In genomic region chr14:48331623-48332000, GRCm38 (mm10) we compare ENCODE assay signal across 8 mouse cellular contexts.
DNase-seq lines count a peak whose midpoint lies in the region; ATAC-seq lines count a peak whose summit lies in the region.

No protein-coding gene starts in this region.

- intact Hi-C loops in left cerebral cortex, postnatal 25 days (cut with DNase I), result no loop called here

- no peak for DNase-seq in frontal cortex, postnatal 14 days (ENCODE audit: low spot score in 2 of 2)
- DNase-seq in right cerebral cortex, adult 18-20 months, result peak; percentile 19
- DNase-seq in right cerebral cortex, postnatal 10 days (ENCODE audit: low spot score in 2 of 2), result no peak
- DNase-seq in left cerebral cortex, postnatal 25 days (ENCODE audit: low spot score in 2 of 2), result peak; percentile 19 to 65
- DNase-seq in cerebellum, postnatal 4 days (ENCODE audit: low spot score in 2 of 2), result no peak
- no peak for DNase-seq in gastrocnemius, adult 8-10 months (ENCODE audit: low spot score in 2 of 2)
- DNase-seq in cerebellum, postnatal 14 days, result no peak

- ATAC-seq in frontal cortex, adult (ENCODE audit: low TSS enrichment), result peak; percentile 82

Comparison
In these comparisons a context has a peak if more than half of its experiments do, and no peak if none do; other contexts are left out.
1. DNase-seq: peak in right cerebral cortex, adult 18-20 months (single experiment) and left cerebral cortex, postnatal 25 days (2 of 2); none in frontal cortex, postnatal 14 days (0 of 2), right cerebral cortex, postnatal 10 days (0 of 2), cerebellum, postnatal 4 days (0 of 2), gastrocnemius, adult 8-10 months (0 of 2) and cerebellum, postnatal 14 days (0 of 2).